ENCODE assay signal across 31 mouse cellular contexts in genomic region chr10:94354427-94354826, GRCm38 (mm10). TPM values are rescaled to one million over a fixed set of nuclear protein-coding genes. Genes with fewer than 3 reads are reported as not detected.
"Had no signal": no experiment of that assay in that cellular context is flagged by ENCODE, and none has a peak within 500 bp of the region (broad histone marks: within the 10 kb centered on the region; RNA-seq: fewer than 3 reads in every experiment).

No protein-coding gene starts in this region.

- DNase-seq: kidney, adult 11 months; kidney, adult 9 months; kidney, postnatal 14 days; layer of hippocampus, postnatal 36 days; lung, postnatal 10 days; thymus, adult 2 months; thymus, postnatal 25 days had no signal

- H3K27me3 ChIP-seq: intestine, embryonic 15.5 days; lung, embryonic 15.5 days; midbrain, embryonic 13.5 days; neural tube, embryonic 13.5 days had no signal

- H3K9me3 ChIP-seq: intestine, embryonic 15.5 days; lung, embryonic 15.5 days; midbrain, embryonic 13.5 days; neural tube, embryonic 13.5 days had no signal

- H3K4me3 ChIP-seq: intestine, embryonic 15.5 days; layer of hippocampus, adult 2 months; left cerebral cortex, adult 2 months; lung, embryonic 15.5 days; midbrain, embryonic 13.5 days; myocyte; neural tube, embryonic 13.5 days had no signal

- H3K27ac ChIP-seq: intestine, embryonic 15.5 days; layer of hippocampus, adult 2 months; left cerebral cortex, adult 2 months; liver, embryonic 14.5 days; lung, embryonic 15.5 days; macrophage; midbrain, embryonic 13.5 days; neural tube, embryonic 13.5 days; stomach, postnatal 0 days had no signal

- H3K4me1 ChIP-seq: intestine, embryonic 15.5 days had no signal

- H3K4me2 ChIP-seq: intestine, embryonic 15.5 days; liver, embryonic 11.5 days; lung, embryonic 15.5 days; midbrain, embryonic 13.5 days; neural tube, embryonic 13.5 days had no signal

- ATAC-seq: intestine, embryonic 15.5 days; midbrain, embryonic 13.5 days; midbrain, embryonic 16.5 days had no signal

- H3K36me3 ChIP-seq: intestine, embryonic 15.5 days; lung, embryonic 15.5 days; midbrain, embryonic 13.5 days; neural tube, embryonic 13.5 days had no signal

- H3K9ac ChIP-seq: intestine, embryonic 15.5 days; liver, embryonic 14.5 days; lung, embryonic 15.5 days; midbrain, embryonic 13.5 days; neural tube, embryonic 13.5 days had no signal

RNA-seq across cellular contexts. Expression of gene Gm4792, which starts 55.9 kb away (rescaled TPM):
- total RNA-seq: layer of hippocampus, adult 2 months; layer of hippocampus, postnatal 10 days; layer of hippocampus, postnatal 36 days; left cerebral cortex, adult 2 months; left cerebral cortex, postnatal 10 days; left cerebral cortex, postnatal 36 days; megakaryocyte-erythroid progenitor cell, adult 5-6 weeks; monocyte, adult 5-6 weeks had no signal
- polyA plus RNA-seq: intestine, embryonic 15.5 days; kidney, embryonic 16.5 days; large intestine, adult 2 months; limb, embryonic 11.5 days; limb, embryonic 14.5 days; liver, embryonic 11.5 days; liver, embryonic 14.5 days; lung, embryonic 15.5 days; macrophage; myocyte; neural tube, embryonic 13.5 days; small intestine, adult 2 months; spleen, adult 2 months; stomach, embryonic 14.5 days; thymus, adult 2 months had no signal
